Mouse (Mus musculus) frontal cortex, postnatal 36 days (tissue): ENCODE data around the gene 2410137M14Rik.
"Not testable (repeated sequence)": the region's sequence is repeated elsewhere in the genome, so short reads cannot be mapped to it uniquely, and the experiment has no call there.

Experiments used
- DNase-seq, 2 experiments: peaks; one replicate each; pipeline ENCODE4 v3.0.0; 2022; ENCODE audit warnings: low spot score in 2 of 2

Gene 2410137M14Rik

GRCm38 (mm10) chr17:36993770-36994325, 12.8 kb upstream of the 2410137M14Rik start:
- DNase-seq, result no peak

GRCm38 (mm10) chr17:36992336-36993104, 11.5 kb upstream of the 2410137M14Rik start:
- DNase-seq, result peak; percentile 11 to 26

- DNase-seq, result not testable (repeated sequence)
These were observed 9.6 kb upstream of the 2410137M14Rik start for GRCm38 (mm10) chr17:36990630-36991029.

GRCm38 (mm10) chr17:36989437-36989836, 8.4 kb upstream of the 2410137M14Rik start, which contains the start of gene H2-M5:
H2-M5 (minus strand) TSS chr17:36989537.
- no peak for DNase-seq

GRCm38 (mm10) chr17:36988475-36988874, 7.4 kb upstream of the 2410137M14Rik start:
- DNase-seq, result no peak

GRCm38 (mm10) chr17:36982253-36983155, 1.5 kb upstream of the 2410137M14Rik start:
- no peak for DNase-seq

- no peak for DNase-seq
These were observed 808 bp upstream of the 2410137M14Rik start for GRCm38 (mm10) chr17:36981845-36982244.

- no peak for DNase-seq
These were observed 7.7 kb downstream of the 2410137M14Rik start for GRCm38 (mm10) chr17:36973271-36973787.

GRCm38 (mm10) chr17:36972791-36973190, 8.2 kb downstream of the 2410137M14Rik start:
- DNase-seq, result no peak

GRCm38 (mm10) chr17:36971172-36971850, 9.7 kb downstream of the 2410137M14Rik start:
- DNase-seq, result no peak

- DNase-seq, result no peak
These were observed 10.6 kb downstream of the 2410137M14Rik start for GRCm38 (mm10) chr17:36970316-36970890.

- no peak for DNase-seq
These were observed 14.2 kb downstream of the 2410137M14Rik start for GRCm38 (mm10) chr17:36966875-36967274.

- DNase-seq, result no peak
These were observed 19.9 kb downstream of the 2410137M14Rik start for GRCm38 (mm10) chr17:36961125-36961524.

- no peak for DNase-seq
These were observed 22.2 kb downstream of the 2410137M14Rik start for GRCm38 (mm10) chr17:36958884-36959283.

GRCm38 (mm10) chr17:36957999-36958743, 22.9 kb downstream of the 2410137M14Rik start, which contains the start of the genes Znrd1 and Znrd1as:
Znrd1 (minus strand) TSS chr17:36958559.
Znrd1as (plus strand) TSS chr17:36958592.
- peak; percentile 94 to 98 for DNase-seq

GRCm38 (mm10) chr17:36953062-36953461, 28.0 kb downstream of the 2410137M14Rik start:
- no peak for DNase-seq

GRCm38 (mm10) chr17:36952631-36953030, 28.4 kb downstream of the 2410137M14Rik start:
- no peak for DNase-seq

GRCm38 (mm10) chr17:36950981-36951947, 29.8 kb downstream of the 2410137M14Rik start, which contains the start of gene Ppp1r11:
Ppp1r11 (minus strand) TSS chr17:36951741.
- peak; percentile 95 to 96 for DNase-seq

GRCm38 (mm10) chr17:36949265-36949664, 31.8 kb downstream of the 2410137M14Rik start:
- no peak for DNase-seq
